Mouse (Mus musculus) adrenal gland, postnatal 36 days (tissue): Measurements from ENCODE around the gene 4930595D18Rik. TPM values are rescaled to one million over a fixed set of nuclear protein-coding genes. Genes with fewer than 3 reads are reported as not detected.

Experiments
- DNase-seq, 2 experiments: peaks; one replicate each; pipeline ENCODE4 v3.0.0; 2021; ENCODE audit warnings: mixed read lengths in 1 of 2
- total RNA-seq, 2 experiments: library from RNA; stranded (reverse); gene quantifications; 2 replicates each; pipeline ENCODE4 v1.2.3; 2021

4930595D18Rik gene
- total RNA-seq, 2 experiments from 2014 or later = not detected

DNA sequence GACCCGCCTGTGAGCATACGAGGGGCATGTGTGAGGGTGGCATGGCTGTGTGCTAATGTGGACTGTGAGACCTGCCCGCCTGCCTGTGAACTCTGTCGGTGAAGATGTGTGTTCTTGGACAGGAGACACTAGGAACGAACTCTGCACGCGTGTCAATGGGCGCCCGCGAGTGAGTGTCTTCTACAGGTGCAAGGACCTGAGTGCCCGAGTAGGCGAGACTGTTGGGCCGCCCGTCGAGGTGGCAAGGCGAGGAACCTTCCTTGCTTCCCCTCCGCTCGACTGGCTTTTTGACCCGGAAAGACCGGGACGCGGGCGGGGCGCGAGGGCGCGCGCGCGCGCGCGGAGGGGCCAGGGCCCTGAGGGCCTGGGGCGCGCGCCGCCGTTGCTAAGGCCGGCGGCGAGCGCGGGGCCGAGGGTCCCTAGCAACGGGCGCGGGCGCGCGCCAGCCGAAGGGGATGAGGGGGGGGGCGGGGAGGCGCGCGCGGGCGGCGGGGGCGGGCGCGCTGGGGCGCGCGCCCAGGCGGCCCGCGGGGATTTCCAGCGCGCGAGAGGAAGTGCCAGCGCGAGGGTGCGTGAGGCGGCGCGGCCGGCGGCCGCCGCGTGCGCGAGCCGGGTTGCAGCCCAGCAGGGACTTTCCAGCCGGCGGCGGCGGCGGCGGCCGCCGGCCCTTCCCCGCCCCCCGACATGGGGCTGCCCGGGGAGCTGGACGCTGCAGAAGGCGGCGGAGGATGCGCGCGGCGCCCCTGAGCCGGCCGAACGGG is 18.3 kb downstream of the 4930595D18Rik start, which contains the start of gene Traf3:
Gene Traf3, plus strand, starts transcription at position 540 of the 761 bp plus-strand sequence.
- DNase-seq = peak; percentile 77 to 87

DNA sequence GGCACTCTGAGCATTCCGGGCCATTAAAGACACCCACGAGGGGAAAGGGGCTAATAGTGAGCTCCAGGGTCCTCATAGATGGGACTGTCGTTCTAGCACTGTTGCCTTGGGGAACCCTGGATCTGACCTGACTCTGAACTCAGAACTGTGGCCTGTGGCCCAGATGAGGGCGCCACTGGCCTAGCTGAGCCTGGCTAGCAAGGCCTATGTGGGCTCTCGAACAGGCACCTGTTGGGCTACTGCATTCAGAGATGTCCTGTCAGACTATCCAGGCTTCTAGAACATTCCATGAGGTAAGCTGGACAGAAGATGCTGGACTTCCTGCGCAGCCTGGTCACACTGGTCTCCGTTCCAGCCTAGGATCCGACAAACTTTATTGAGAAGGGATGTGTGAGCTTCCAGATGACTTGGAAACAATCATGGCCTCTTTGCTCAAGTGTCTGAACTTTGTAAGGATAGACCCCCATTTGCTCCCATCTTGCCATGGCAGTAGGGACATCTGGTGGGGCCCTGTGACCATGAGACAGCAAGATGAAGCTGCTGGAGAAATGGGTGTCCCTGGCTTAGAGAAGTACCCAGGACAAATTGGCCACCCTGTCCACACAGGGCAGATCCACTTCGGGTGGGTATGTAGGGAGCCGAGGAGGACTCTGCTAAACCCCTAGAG is 19.0 kb downstream of the 4930595D18Rik start:
- DNase-seq = peak; percentile 60 to 64

DNA sequence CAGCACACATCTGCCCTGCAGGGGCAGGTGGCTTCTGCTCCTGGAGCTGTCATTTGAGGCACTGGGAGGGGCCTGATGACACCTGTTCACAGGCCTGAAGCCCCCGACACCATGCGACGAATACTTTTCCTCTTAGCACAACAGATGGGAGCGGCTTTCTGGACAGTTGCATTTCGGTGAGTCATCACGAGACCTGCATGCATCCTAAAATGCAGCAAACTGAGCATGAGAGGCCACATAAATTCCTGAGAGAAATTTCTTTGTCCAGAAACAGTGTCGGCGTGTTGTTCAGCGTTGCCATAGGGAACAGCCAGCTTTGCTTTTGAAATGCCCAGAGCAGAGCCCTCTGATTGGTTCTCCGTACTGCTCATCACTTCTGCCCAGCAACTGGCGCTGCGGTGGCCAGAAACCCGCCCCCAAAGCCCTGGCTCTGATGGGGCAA is 20.0 kb downstream of the 4930595D18Rik start:
- peak; percentile 92 to 94 for DNase-seq

DNA sequence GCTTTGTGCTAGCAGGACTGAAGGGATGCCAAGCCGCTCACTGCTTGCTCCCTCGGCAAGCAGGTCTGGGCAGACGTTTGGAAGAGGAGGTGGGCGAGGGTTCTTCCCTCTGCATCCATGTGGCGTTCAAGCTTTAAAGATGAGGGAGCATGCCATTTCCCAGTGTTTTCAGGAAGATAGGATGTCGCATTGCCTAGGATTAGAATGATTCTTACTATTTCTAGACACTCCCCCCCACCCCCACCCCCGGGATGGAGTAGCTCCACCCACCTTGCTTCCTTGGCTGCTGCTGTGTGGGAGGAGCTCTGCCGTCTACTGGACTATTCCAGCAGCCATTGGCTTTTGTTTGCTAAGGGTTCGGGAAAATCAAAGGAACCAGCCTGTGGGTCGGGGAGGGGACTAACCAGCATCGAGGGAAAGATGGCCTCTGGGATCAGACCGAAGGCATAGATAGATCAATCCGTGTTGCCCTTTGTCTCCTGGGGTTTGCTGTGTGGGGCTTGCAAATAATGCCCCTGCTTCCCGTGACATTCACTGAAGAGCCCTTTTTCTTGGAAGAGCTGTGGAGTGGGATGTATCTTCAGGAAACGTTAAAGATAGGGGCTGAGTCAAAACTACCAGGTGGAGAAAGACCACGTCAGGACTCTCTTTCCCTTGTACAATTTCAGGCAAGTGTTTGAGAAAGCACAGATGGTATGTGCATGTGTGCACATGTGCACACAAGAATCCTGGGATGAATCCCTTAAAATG is 21.8 kb downstream of the 4930595D18Rik start:
- DNase-seq = peak; percentile 48 to 73

DNA sequence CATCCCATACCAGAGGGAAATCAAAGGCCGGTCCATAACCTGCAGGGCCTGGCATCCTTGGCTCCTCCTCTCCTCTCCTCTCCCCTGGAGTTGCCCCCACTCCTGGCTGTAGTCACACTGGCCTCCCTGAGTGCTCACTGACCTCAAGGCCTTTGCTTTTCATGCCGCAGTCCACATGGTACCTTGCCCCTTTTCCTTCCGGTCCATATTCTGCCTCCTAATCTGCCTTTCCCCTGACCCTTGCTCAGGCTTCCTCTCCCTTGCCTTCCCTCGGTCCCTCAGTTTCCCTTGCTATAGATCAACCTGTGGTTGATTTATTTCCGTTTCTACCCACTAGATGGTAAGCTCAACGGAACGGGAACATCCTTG is 22.4 kb downstream of the 4930595D18Rik start:
- no peak for DNase-seq

DNA sequence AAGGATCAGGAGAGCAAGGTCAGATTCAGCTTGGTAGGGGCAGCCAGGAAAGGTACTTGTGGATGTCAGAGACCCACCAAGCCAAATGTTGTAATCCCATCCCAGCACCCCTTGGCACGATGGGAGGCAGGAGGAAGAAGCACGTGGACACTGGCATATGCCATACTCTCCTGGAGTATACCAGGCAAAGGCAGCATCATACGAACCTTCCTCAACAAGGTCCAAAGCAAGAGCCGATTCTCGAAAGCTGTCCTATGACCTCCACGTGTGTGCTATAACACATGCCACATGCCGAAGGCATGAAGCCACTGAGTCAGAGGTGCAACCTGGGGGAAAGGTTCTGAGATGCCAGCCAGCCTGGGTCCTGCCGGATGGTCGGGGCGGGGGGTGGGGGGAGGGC is 23.4 kb downstream of the 4930595D18Rik start:
- DNase-seq = no peak

DNA sequence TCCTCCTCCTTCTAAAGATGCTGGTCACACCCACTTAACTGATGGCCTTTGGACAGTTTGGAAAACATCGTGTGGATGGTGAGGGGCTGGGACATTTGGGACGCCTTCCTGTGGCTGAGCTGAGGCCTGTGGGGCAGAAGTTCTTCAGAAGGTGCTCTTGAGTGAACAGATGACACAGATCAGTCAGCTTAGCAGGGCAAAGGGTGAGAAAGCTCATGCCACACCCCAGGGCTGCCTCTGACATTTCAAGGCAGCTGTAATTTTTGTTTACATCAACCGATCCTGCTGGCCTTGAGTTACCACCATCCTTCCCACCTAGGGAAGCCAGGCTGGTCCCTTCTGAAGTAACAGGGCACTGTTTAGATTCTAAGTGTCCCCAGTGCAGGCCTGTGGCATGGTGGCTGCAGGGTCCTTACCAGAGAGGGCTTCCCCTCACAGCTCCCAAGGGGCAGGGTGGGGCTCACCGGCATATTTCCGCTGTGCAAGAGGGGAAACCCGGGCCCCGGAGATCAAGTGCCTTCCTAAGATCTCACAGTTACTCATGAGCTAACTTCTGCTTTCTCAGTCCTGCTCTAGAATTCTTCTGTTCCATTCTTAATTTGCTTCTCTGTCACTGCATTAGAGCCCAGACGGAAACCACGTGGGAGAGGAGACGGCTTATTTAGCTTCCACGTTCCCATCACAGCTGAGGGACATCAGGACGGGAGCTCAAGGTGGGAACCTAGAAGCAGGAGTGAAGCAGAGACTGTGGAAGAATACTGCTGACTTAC is 24.4 kb downstream of the 4930595D18Rik start:
- peak in 1 of 2 experiments; percentile 44 for DNase-seq

DNA sequence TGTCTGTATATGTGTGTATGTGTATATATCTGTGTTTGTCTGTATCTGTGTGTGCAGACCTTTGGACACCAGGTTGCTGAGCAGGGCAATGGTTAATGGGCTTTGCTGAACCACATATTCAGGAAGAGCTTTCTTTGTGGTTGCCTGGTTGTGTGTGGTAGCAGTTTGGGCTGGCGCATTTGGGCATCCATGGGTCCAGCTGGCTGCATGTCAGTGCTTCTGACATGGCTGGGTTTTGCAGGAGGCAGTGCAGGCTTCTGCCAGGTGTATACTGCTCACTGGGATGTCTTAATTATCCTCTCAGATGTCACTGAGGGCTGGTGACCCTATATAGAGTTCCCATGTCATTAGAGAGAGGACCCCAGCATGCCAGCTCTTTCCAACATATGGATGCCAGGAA is 28.5 kb downstream of the 4930595D18Rik start:
- no peak for DNase-seq

DNA sequence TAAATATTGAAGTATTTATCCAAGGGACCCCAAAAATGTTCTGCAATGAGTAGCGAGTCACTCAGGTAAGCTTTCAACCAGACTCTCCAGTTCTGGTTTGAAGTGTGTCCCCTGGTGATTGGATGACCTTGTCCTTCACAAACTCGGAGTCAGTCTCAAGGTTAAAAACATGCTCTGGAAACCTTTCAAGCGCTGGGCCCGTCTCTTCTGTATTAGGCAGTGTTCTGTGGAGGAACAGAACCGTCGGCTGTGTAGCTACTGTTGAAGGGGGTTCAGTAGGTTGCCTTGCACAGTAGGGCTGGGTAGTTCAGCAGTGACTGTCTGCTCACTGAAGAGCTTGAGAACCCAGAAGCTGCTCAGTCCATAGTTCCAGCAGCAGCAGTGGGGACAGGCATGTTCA is 29.6 kb downstream of the 4930595D18Rik start:
- DNase-seq = peak; percentile 70

DNA sequence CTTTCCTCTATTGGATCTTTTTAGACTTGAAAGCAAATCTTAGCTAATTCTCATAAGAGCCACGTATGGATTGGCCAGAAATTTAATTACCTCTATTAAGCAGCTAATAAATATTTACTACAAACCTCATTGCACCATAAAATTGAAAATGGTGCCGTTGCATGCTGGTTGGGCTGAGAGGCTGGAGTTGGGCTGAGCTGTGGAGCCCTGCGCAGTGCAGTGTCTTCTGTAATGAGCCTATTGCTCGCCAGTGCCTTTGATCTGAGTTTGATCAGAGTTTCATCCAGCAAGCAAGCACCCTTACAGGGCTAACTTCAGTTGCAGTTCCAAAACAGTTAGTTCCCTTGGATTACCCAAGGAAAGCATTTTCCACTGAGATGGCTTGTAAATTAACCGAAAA is 30.3 kb downstream of the 4930595D18Rik start:
- peak in 1 of 2 experiments; percentile 20 for DNase-seq

DNA sequence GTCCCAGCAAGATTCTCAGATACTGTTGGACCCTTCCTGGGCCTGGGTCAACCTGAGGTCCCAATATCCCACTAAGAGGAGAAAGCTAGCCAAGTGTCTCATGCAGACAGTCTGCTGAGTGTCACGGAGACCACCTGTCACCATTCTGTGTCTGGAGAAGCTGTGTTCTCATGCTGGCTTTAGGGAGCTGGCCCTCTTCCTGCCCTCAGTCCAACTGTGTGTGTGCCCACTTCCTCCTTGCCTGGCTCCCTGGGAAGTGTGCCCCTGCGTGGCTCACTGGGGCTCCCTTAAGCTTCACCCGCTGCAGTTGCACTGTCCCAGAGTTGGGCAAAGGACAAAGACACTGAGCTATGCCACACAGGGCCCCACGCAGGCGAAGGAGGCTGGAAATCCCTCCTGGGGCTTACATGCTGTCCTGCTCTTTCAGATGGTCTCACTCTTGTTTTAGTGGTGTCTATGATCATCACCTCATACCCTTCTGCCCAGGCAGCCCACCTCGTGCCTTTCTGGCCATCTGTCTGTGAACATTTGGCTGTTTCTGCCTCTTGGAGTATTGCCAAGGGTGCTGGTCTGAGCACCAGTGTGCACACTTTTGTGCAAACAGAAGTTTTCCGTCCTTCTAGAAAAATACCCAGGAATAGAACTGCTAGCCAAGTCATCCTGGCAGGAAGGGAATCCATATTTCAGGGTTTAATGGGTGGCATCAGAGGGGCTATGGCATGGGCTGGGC is 31.1 kb downstream of the 4930595D18Rik start:
- DNase-seq = no peak

DNA sequence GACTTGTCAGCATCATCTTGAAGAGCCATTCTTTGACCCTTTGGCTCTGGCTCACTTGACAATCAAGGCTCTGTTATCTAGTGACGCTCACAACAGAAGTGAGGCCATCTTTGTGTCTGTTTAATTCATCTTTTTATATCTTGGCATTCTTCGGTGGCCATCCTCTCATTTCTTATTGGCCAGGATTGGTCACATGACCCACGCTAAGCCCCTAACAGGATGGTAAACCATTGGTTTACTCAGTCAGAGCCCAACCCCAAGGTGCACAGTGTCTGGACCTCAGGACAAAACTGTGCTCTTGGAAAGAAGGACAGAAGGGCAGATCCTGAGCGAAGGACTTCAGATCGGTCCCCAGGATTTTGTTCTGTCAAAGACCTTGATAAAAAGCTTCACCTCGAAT is 31.7 kb downstream of the 4930595D18Rik start:
- DNase-seq = no peak

DNA sequence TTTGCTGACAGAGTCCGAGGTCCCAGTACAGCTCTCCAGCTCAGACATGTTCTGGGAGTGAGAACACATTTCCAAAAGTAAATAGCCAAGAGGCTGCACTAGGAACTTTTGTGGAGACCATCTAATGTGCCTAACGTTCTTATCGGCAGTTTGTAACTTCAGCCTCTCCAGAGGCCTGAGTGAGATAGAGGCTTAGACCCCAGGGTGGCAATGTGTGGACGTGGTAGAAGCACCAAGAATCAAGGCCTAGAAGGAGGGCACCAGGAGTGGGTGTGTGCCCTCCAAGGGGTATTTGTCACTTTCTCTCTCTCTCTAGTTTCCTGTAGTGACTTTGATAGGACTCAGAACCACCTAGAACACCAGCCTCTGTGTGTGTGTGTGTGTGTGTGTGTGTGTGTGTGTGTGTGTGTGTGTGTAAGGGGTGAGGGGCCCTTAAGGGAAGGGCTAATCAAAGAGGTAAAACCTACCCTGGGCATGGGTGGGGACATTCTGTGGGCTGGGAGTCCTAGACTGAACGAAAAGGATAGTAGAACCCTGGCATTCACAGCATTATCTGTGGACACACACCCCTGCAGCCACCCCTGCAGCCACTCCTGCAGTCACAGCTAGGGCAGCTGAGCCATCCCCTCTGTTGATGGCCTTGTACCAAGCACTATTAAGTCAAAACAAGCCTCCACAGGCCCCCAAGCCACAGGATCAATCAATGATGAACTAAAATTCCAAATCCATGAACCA is 32.7 kb downstream of the 4930595D18Rik start:
- no peak for DNase-seq

DNA sequence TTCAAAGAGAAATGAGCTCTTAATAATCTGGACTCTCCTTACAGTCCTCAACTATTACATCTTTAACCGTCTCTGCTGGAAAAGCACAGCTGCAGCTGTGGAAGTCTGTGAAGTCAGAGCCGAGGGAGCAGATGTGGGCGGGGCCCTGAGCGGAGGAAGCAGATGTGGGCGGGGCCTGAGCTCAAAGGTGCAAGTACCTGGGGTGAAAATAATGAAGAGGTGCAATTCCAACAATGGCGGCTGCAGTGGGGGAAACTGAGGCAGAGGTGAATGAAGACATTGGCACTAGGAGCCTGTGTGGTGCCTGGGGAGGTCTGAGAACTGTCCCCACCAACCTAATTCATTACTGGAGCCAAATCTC is 34.1 kb downstream of the 4930595D18Rik start:
- peak; percentile 20 to 51 for DNase-seq

DNA sequence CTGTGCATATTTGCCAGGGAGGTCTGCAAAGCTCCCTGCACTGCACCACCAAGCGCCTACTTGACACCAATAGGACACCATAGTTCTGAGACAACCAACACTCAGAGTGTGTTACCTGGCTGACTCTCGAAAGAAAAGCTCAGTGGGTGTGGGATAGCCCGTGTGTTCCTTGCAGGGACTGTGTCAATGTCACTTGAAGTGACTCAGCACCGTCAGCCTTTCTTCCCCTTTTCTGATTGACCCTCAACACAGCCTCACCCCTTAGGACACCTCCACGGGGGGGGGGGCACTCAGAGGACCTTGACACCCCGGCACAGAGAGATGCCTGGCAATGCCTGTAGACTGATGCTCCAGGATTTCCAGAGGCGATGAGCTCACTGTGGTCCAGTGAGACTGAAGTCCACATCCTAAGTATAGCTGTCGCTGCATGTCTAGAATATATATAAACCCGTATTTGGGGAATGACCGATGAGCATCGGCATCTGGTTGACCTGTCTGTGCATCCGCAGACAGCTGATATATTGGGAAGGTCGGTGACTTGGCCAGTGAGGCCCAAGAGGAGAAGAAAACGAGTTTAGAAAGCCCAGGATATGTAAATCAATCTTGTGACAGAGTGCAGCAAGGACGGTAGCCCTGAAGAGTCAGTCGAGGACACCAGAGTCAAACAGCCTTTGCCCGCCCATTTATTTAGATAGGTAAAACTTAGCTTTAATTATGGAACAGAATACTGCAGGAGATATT is 34.6 kb downstream of the 4930595D18Rik start:
- no peak for DNase-seq

DNA sequence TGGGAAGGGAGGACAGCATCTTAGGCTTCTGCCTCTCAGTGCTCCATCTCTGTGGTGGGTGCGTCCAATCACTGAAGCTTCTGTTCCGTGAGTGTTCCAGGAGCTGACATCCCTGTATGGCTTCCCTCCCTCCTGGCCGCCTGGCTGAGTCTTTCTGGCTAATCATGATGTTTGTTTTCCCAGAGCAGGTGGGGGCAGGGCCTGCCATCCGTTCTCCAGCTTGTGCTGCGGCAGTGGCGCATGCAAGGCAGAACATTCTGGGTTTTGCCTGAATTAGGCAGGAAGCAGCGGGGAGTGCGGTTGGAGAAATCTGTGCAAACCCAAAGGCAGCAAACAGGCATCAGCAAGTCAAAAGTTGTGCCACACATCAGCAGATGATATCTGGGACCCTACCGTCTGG is 39.0 kb downstream of the 4930595D18Rik start:
- no peak for DNase-seq

DNA sequence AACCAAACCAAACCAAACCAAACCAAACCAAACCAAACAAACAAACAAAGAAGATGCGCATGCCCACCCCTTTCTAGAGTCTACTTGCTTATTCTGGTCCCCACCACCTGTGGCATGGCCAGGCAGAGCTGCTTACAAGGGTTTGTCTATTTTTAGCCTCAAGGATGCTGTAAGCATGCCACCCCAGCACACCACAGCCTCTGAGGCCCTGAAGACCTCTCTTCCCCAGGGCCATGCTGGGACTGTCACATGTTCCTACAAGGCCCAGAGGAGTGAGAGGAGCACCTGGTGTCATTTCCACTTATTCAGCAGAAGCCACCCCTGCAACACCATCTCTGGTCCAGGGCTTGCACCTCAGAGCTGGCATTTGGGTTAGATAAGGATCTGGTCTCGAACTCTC is 39.7 kb downstream of the 4930595D18Rik start:
- DNase-seq = no peak

DNA sequence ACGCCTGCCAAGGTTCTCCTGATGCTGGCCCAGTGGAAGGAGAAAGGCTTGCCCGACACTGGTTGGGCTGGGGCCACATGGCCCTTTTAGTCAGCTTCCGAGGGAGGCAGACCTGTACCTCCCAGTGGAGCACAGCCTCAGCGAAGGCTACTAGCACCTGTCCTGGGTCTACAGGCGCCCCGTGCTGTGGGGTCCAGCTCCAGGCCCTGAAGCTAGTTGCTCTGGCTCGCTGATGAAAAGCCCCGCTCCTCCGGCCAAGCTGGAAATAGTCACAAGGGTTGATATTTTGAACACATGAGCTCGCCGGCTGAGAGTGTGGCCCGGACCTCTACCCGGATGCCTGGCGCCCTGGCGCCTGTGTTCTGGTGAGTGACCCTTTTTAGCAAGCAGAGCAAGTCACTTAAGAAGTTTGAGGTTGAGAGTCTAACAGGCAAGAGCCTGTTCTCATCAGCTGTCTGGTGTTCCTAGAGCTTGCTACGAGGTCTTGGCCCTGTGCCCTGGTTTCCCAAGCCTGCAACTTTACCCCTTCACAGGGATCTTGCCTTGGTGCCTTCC is 40.7 kb downstream of the 4930595D18Rik start:
- DNase-seq = no peak

DNA sequence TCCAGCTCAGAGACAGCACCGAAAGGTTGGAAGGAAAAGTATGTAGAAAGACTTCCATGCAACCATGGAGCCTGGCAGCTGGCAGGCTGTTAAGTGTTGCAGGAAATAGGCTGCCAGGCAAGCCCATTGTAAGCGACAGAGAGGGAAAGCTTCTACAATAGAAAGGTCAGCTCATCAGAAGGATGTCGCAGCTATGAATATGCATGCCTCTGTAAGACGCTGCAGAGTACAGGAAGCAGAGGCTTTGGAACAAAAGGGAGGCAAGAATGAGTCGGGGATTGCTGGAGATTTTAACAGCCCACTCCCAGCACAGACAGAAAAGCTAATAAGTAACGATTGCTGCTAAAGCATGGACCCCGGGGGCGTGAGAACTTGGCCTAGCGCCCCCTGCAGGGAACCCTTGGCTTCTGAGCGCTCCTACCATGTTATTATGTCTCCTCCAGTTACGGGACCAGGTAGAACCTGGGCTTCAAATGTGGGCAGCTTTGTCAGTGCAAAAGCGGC is 41.2 kb downstream of the 4930595D18Rik start:
- no peak for DNase-seq
